Mouse (Mus musculus): ENCODE results near the gene Cdk15.

DNA sequence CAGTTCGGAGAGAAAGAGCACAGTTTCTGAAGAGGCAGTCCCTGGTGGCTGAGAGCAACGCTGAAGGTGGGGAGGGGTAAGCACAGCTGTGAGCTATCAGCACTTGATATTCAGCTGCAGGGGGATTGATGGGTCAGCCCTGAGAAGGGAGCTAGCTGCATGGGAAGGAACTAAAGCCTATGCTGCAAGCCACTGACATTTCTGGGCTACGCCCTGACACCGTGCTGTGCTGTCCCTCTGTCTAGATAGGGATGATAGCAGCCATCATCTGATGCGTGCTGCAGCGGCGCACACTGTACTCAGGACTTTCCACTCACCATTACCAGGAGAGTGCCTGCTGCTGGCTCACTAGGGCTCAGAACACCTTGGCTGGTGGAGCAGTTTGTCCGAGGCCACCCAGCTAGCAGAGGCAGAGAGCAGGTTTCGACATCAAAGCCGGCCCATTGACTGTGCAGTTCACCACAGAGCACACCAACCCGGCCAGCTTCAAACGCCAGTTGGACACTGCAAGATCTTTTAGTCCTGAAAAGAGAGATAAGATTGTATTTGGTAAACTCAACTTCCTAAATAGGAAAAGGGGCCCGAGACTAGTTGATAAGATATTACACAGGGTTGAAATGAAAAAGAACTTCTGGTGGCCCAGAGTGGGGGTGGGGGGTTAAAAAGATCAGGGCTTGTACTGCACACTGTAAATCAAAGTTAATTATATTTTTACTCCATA, 111.4 kb downstream of the Cdk15 start:
- TF ChIP-seq POLR2A (IDR thresholded peaks at IDR 0.05; ENCODE audit: control insufficient read depth, extremely low read depth, insufficient read depth, low read length, poor library complexity) (no peak), CTCF (IDR thresholded peaks at IDR 0.05; ENCODE audit: borderline replicate concordance, control insufficient read depth, extremely low read depth, insufficient read depth, low read length, poor library complexity) (no peak)
